Mouse (Mus musculus): ENCODE data around the gene Arhgap31.

DNA sequence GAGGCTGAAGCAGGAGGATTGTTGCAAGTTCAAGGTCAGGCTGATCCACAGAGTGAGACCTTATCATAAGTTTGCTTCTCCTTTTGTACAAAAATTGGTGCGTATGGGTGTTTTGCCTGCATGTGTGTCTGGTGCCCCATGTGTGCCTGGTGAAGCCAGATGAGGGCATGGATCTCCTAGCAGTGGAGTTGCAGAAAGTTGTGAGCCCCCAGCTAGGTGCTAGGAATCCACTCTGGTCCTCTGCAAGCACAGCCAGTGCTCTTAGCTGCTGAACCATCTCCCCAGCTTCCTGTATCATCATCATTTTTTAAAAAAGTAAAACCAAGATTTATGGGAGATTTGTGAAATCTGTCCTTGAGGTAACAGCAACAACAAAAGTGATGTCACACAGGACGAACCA is 116.4 kb downstream of the Arhgap31 start:
- TF ChIP-seq CTCF (IDR thresholded peaks at IDR 0.05; ENCODE audit: low read depth) (no peak), EP300 (IDR thresholded peaks at IDR 0.05; ENCODE audit: low read depth) (no peak)

Measured in heart, postnatal 0 days (tissue).